Mouse (Mus musculus) myocyte (in vitro differentiated cells): ENCODE data around the gene Hexim1. TPM values are rescaled to one million over a fixed set of nuclear protein-coding genes. Genes with fewer than 3 reads are reported as not detected.

Experiments
- H3K27me3 ChIP-seq: one replicate; pipeline ENCODE4 v1.6.1; 2011; ENCODE audit not compliant: control insufficient read depth, insufficient read depth, insufficient read length
- H3K36me3 ChIP-seq: one replicate; pipeline ENCODE4 v1.6.1; 2011; ENCODE audit not compliant: control insufficient read depth, insufficient read depth
- H3K4me2 ChIP-seq: one replicate; pipeline ENCODE4 v1.6.1; 2011; ENCODE audit warnings: low read depth, control low read depth
- H3K4me3 ChIP-seq: one replicate; pipeline ENCODE4 v1.5.1; 2011; ENCODE audit warnings: mild to moderate bottlenecking, control low read depth, moderate library complexity
- H3K79me2 ChIP-seq: one replicate; pipeline ENCODE4 v1.6.1; 2011; ENCODE audit not compliant: control insufficient read depth, insufficient read depth
- H3ac ChIP-seq: one replicate; pipeline ENCODE4 v1.6.1; 2011; ENCODE audit not compliant: control insufficient read depth, insufficient read length
- CEBPB ChIP-seq: IDR thresholded peaks from 2 replicates; pipeline ENCODE4 v1.6.1; 2011; ENCODE audit warnings: mild to moderate bottlenecking, moderate library complexity; ENCODE audit not compliant: poor library complexity, insufficient read depth, severe bottlenecking
- E2F4 ChIP-seq: IDR thresholded peaks from one replicate; pipeline ENCODE4 v1.6.1; 2011; ENCODE audit warnings: mild to moderate bottlenecking, control low read depth, moderate library complexity; ENCODE audit not compliant: insufficient read depth
- MAX ChIP-seq: IDR thresholded peaks from one replicate; pipeline ENCODE4 v1.6.1; 2011; ENCODE audit warnings: low read depth, mild to moderate bottlenecking, control low read depth
- MYOD1 ChIP-seq, 3 experiments: IDR thresholded peaks; one replicate each; pipeline ENCODE4 v1.6.1; 2011; ENCODE audit warnings: control low read depth in 2 of 3, low read depth in 2 of 3, mild to moderate bottlenecking in 2 of 3, moderate library complexity in 1 of 3; ENCODE audit not compliant: insufficient read length in 2 of 3, control insufficient read depth in 1 of 3
- MYOG ChIP-seq, 3 experiments: IDR thresholded peaks; one replicate each; pipeline ENCODE4 v1.6.1; 2011; ENCODE audit warnings: control low read depth in 2 of 3, low read depth in 2 of 3, mild to moderate bottlenecking in 2 of 3; ENCODE audit not compliant: insufficient read length in 2 of 3, control insufficient read depth in 1 of 3, insufficient read depth in 1 of 3
- POLR2A ChIP-seq: IDR thresholded peaks from one replicate; pipeline ENCODE4 v1.6.1; 2011; ENCODE audit warnings: low read depth, mild to moderate bottlenecking, control low read depth, moderate library complexity; ENCODE audit not compliant: insufficient read length
- POLR2AphosphoS2 ChIP-seq: IDR thresholded peaks from one replicate; pipeline ENCODE4 v1.6.1; 2011; ENCODE audit warnings: low read depth, control low read depth; ENCODE audit not compliant: insufficient read length
- REST ChIP-seq: IDR thresholded peaks from one replicate; pipeline ENCODE4 v1.6.1; 2011; ENCODE audit warnings: mild to moderate bottlenecking, control low read depth, moderate library complexity; ENCODE audit not compliant: insufficient read depth, insufficient read length
- SRF ChIP-seq: IDR thresholded peaks from one replicate; pipeline ENCODE4 v1.6.1; 2011; ENCODE audit warnings: low read depth; ENCODE audit not compliant: control insufficient read depth, insufficient read length
- TCF12 ChIP-seq: IDR thresholded peaks from one replicate; pipeline ENCODE4 v1.6.1; 2011; ENCODE audit warnings: mild to moderate bottlenecking, control low read depth; ENCODE audit not compliant: poor library complexity, insufficient read depth, severe bottlenecking
- TCF3 ChIP-seq: IDR thresholded peaks from one replicate; pipeline ENCODE4 v1.6.1; 2011; ENCODE audit warnings: low read depth, control low read depth; ENCODE audit not compliant: insufficient read length
- USF1 ChIP-seq: IDR thresholded peaks from one replicate; pipeline ENCODE4 v1.6.1; 2011; ENCODE audit warnings: low read depth, mild to moderate bottlenecking, control low read depth, moderate library complexity
- polyA plus RNA-seq: library from polyadenylated mRNA; unstranded; fragments of >200 nt; fragmentation: generic; extraction: Trizol; gene quantifications from one replicate; pipeline ENCODE4 v1.2.1, GENCODE M21; 2012; ENCODE audit warnings: missing spikeins

Gene Hexim1
- 18.7 TPM for polyA plus RNA-seq

DNA sequence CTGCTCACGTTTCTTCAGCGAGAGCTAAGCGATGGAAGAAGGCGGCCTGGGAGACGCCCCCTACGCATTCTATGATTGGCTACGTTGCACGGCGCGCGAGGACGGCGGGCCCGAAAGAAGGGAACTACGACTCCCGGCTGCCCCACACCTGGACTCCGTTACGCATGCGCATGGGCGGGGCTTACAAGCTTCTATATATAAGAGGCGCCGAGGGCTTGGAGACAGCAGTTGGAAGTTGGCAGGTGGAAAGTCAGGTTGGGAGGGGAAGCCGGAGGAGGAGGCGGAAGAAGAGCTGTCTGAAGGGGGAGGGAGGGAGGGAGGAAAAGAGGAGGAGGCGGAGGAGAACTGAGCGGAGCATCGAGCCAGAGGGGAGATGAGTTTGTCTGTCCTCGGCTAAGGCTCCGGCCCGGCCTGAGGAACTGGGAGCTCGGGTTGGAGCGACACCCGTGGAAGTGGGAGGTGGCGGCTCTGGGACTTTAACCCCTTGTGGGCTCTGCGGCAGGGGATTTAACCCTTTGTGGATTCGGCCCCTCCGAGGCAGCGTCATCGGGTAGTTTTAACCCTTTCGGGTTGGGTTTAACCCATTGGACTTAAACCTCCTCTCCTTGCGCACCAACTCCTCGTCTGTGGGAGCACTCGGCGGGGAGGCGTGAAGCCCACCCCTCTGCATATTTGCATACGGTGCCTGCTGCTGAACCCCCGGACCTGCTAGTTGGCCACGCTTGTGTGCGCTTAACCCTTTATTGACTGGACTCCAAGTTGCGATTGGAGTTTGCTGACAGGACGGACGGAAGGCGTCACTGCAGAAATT, at the start of gene Hexim1:
Hexim1 (plus strand) TSS at position 224 of the 811 bp plus-strand sequence.
- Histone ChIP-seq H3K79me2 (peaks cover 31% of the 10 kb centered on the region), H3K36me3 (no peaks in the 10 kb centered on the region), H3K4me3 (peak within 1 kb of the TSS; percentile 99), H3K4me2 (peak within 1 kb of the TSS; percentile 88), H3ac (peak within 1 kb of the TSS; percentile 73), H3K27me3 (no peaks in the 10 kb centered on the region)
- TF ChIP-seq SRF = peak; percentile 58
- TF ChIP-seq REST = no peak
- peak; percentile 11 for TF ChIP-seq E2F4
- no peak for TF ChIP-seq TCF3
- TF ChIP-seq POLR2AphosphoS2 = peak; percentile 85
- no peak for TF ChIP-seq TCF12
- TF ChIP-seq USF1 = no peak
- no peak for TF ChIP-seq MAX
- TF ChIP-seq MYOD1 (IDR thresholded peaks at IDR 0.05; ENCODE audit: control insufficient read depth in 1 of 3, insufficient read length in 2 of 3, low read depth in 2 of 3) = peak in 1 of 3 experiments; percentile 19
- no peak for TF ChIP-seq MYOG (IDR thresholded peaks at IDR 0.05; ENCODE audit: control insufficient read depth in 1 of 3, insufficient read depth in 1 of 3, insufficient read length in 2 of 3, low read depth in 2 of 3)
- TF ChIP-seq CEBPB = no peak
- TF ChIP-seq POLR2A = peak; percentile 83

DNA sequence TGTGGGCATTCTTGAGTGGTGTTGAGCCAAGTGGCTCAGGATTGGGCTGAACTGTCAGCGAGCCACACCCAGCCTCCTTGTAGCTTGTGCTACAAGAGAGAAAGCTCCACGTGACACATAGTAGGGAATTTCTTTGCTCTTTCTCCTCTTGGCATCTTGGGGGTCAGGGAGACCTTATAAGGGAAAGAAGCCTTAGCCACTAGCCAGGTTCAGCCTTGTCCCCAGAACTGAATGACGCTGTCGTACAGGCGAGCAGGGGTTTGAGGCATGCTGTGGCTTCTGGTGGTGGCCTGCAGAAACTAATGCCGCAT, 49.0 kb upstream of the Hexim1 start:
- Histone ChIP-seq H3K4me3 (no peak overlapping the region), H3K27me3 (no peaks in the 10 kb centered on the region), H3K4me2 (peak overlapping the region; percentile 63), H3ac (no peak overlapping the region), H3K36me3 (peaks cover 66% of the 10 kb centered on the region), H3K79me2 (no peaks in the 10 kb centered on the region)
- TF ChIP-seq USF1 (peak; percentile 90), POLR2AphosphoS2 (peak; percentile 36), E2F4 (no peak)

DNA sequence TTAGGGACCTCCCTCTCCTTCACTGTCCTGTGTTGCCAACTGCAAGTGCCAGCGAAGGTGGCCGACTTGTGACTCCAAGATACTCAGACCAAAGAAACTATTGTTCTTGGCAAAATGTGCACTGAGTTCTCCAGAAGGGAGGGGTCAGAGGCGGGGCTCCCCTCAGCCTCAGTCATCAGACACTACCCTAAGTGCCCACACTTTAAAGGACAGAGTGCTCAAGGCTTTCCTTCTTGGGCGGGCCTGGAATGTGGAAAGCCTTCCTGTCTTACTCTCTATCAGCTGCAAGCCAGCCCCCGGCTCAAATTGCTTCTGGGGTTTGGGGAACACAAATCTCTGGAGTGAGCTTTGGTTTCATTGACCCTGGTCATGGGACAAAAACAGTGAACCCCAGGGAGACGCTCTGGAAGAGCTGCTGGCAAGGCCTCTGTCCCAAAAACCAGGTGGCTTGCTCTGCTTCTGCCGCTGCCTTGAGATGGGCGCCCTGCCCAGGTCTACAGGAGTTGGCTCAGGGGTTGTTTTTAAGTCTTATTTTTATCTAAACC, 48.5 kb upstream of the Hexim1 start:
- no peak overlapping the region for H3K4me3 ChIP-seq
- no peaks in the 10 kb centered on the region for H3K79me2 ChIP-seq
- peak overlapping the region; percentile 63 for H3K4me2 ChIP-seq
- TF ChIP-seq POLR2AphosphoS2 (no peak), TCF12 (no peak), MYOD1 (IDR thresholded peaks at IDR 0.05; ENCODE audit: control insufficient read depth in 1 of 3, insufficient read length in 2 of 3, low read depth in 2 of 3) (peak in 2 of 3 experiments; percentile 40 to 57), MYOG (IDR thresholded peaks at IDR 0.05; ENCODE audit: control insufficient read depth in 1 of 3, insufficient read depth in 1 of 3, insufficient read length in 2 of 3, low read depth in 2 of 3) (peak in 1 of 3 experiments; percentile 30), MAX (no peak), SRF (no peak), CEBPB (no peak), TCF3 (no peak), USF1 (no peak)
- H3ac ChIP-seq = no peak overlapping the region
- H3K36me3 ChIP-seq = peaks cover 63% of the 10 kb centered on the region
- H3K27me3 ChIP-seq = no peaks in the 10 kb centered on the region

DNA sequence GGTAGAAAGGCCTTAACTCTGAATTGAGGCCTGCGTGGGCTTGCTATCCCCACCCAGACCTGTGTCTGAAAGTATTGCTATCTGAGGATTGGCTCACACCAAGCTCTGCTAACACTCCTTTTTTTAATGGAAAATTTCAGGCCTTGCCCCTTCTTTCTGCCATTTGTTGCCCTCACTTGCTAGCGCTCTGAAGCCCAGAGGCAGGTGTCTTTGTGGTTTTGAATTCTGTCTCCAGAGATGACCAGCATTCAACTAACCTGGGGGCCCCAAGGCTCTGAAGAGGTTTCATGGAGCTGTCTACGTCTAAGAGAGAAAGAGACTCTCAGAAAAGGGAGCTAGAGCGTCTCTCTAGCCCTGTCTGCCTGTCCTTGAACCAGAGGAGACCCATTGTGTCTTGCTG, 47.8 kb upstream of the Hexim1 start:
- Histone ChIP-seq H3K4me2 (peak overlapping the region; percentile 63), H3K4me3 (no peak overlapping the region), H3ac (no peak overlapping the region), H3K27me3 (no peaks in the 10 kb centered on the region), H3K36me3 (peaks cover 58% of the 10 kb centered on the region), H3K79me2 (no peaks in the 10 kb centered on the region)
- TF ChIP-seq MYOD1 (IDR thresholded peaks at IDR 0.05; ENCODE audit: control insufficient read depth in 1 of 3, insufficient read length in 2 of 3, low read depth in 2 of 3) (peak in 2 of 3 experiments; percentile 9 to 59), TCF3 (no peak)

DNA sequence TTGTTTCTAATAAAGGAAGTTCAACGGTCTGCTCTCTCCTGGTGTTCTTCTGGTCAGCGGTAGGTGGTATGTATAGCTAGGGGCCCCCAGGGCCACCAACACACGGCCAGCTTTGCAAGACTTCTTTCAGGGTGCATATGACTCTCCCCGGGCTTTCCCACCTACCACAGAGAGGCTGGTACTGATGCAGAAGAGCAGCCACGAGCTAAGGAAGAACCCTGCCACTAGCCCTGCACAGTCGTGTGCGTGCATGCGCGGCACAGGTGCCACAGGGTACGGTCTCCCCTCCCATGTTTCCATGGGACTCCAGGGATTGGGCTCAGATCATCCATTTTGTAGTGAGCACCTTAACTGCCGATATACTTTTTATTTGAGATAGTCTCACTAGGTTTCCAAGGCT, 47.1 kb upstream of the Hexim1 start:
- Histone ChIP-seq H3K36me3 (peaks cover 52% of the 10 kb centered on the region), H3K27me3 (no peaks in the 10 kb centered on the region), H3ac (no peak overlapping the region), H3K4me3 (no peak overlapping the region), H3K79me2 (no peaks in the 10 kb centered on the region), H3K4me2 (no peak overlapping the region)
- TF ChIP-seq CEBPB (no peak), POLR2AphosphoS2 (peak; percentile 51), POLR2A (peak; percentile 43)
